In genomic region chr11:120632559-120633519, GRCm38 (mm10) we compare ENCODE assay signal across 8 mouse cellular contexts. TPM values are rescaled to one million over a fixed set of nuclear protein-coding genes. Genes with fewer than 3 reads are reported as not detected.
DNase-seq lines count a peak whose midpoint lies in the region; ATAC-seq lines count a peak whose summit lies in the region.

No protein-coding gene starts in this region.

- peaks cover 15% of the 10 kb centered on the region for H3K36me3 ChIP-seq in forebrain, embryonic 13.5 days (ENCODE audit: poor library complexity, severe bottlenecking)

- no peaks in the 10 kb centered on the region for H3K27me3 ChIP-seq in forebrain, embryonic 13.5 days

- DNase-seq in ES-CJ7 (ENCODE audit: low read depth, low spot score): peak; percentile 72
- peak; percentile 76 for DNase-seq in c-Kit-positive CD71-positive TER-119-positive erythroid progenitor cells, embryonic 14.5 days (ENCODE audit: low spot score)
- DNase-seq in heart, postnatal 25 days (ENCODE audit: low spot score): peak; percentile 66
- peak; percentile 71 for DNase-seq in layer of hippocampus, adult 9-11 months
- peak; percentile 75 for DNase-seq in lung, postnatal 25 days (ENCODE audit: low spot score)
- peak; percentile 78 for DNase-seq in ovary, postnatal 36 days (ENCODE audit: low spot score)
- DNase-seq in thymus, postnatal 14 days: peak; percentile 60

- H3K9ac ChIP-seq in forebrain, embryonic 13.5 days: peak overlapping the region; percentile 94

- H3K27ac ChIP-seq in forebrain, embryonic 13.5 days: peak overlapping the region; percentile 81

- WGBS in forebrain, embryonic 13.5 days: under 1% methylated on average over 90 of the region's 116 CpGs

- peak overlapping the region; percentile 90 for H3K4me2 ChIP-seq in forebrain, embryonic 13.5 days

- ATAC-seq in forebrain, embryonic 13.5 days: peak; percentile 88

- H3K4me1 ChIP-seq in forebrain, embryonic 13.5 days: peaks cover 32% of the 10 kb centered on the region

- intact Hi-C loops in heart, postnatal 25 days (cut with DNase I): no loop called here

- peak overlapping the region; percentile 98 for H3K4me3 ChIP-seq in forebrain, embryonic 13.5 days

- no peaks in the 10 kb centered on the region for H3K9me3 ChIP-seq in forebrain, embryonic 13.5 days (replicated peaks)

RNA-seq across cellular contexts. Expression of gene Mafg, which starts 0.6 kb away (rescaled TPM):
- polyA plus RNA-seq in forebrain, embryonic 13.5 days (2015; fragmentation: Nextera tagmentation; extraction: Ambion mirVana): 19.8 and 24.1 TPM in 2 replicates
- 10 to 100 TPM; 38.7 to 42.1 TPM for total RNA-seq in heart, postnatal 25 days (2021)

RNA-seq across cellular contexts. Expression of gene Sirt7, which starts 7.8 kb away (rescaled TPM):
- polyA plus RNA-seq in forebrain, embryonic 13.5 days (2015; fragmentation: Nextera tagmentation; extraction: Ambion mirVana): 42.7 and 43.1 TPM in 2 replicates
- 1 to 10 TPM; 7.7 to 8.3 TPM for total RNA-seq in heart, postnatal 25 days (2021)

RNA-seq across cellular contexts. Expression of gene Pycr1, which starts 10.7 kb away (rescaled TPM):
- polyA plus RNA-seq in forebrain, embryonic 13.5 days (2015; fragmentation: Nextera tagmentation; extraction: Ambion mirVana): 23.9 and 25.5 TPM in 2 replicates
- total RNA-seq in heart, postnatal 25 days (2021): 1 to 10 TPM; 1.6 to 2.3 TPM

RNA-seq across cellular contexts. Expression of gene Pcyt2, which starts 15.1 kb away (rescaled TPM):
- 140 and 159 TPM in 2 replicates for polyA plus RNA-seq in forebrain, embryonic 13.5 days (2015; fragmentation: Nextera tagmentation; extraction: Ambion mirVana)
- 10 to 100 TPM; 54.2 to 59.3 TPM for total RNA-seq in heart, postnatal 25 days (2021)

RNA-seq across cellular contexts. Expression of gene Myadml2, which starts 15.1 kb away (rescaled TPM):
- polyA plus RNA-seq in forebrain, embryonic 13.5 days (2015; fragmentation: Nextera tagmentation; extraction: Ambion mirVana): 0.25 and 0.81 TPM in 2 replicates
- total RNA-seq in heart, postnatal 25 days (2021): 10 to 100 TPM; 78.3 to 78.8 TPM

Comparison
In these comparisons a context has a peak if more than half of its experiments do, and no peak if none do; other contexts are left out.
1. Peak in every context shown above with its lines: DNase-seq, ATAC-seq, H3K4me3 ChIP-seq and H3K27ac ChIP-seq.